Comparison of ENCODE assay signal across 8 mouse cellular contexts in the genomic region with DNA sequence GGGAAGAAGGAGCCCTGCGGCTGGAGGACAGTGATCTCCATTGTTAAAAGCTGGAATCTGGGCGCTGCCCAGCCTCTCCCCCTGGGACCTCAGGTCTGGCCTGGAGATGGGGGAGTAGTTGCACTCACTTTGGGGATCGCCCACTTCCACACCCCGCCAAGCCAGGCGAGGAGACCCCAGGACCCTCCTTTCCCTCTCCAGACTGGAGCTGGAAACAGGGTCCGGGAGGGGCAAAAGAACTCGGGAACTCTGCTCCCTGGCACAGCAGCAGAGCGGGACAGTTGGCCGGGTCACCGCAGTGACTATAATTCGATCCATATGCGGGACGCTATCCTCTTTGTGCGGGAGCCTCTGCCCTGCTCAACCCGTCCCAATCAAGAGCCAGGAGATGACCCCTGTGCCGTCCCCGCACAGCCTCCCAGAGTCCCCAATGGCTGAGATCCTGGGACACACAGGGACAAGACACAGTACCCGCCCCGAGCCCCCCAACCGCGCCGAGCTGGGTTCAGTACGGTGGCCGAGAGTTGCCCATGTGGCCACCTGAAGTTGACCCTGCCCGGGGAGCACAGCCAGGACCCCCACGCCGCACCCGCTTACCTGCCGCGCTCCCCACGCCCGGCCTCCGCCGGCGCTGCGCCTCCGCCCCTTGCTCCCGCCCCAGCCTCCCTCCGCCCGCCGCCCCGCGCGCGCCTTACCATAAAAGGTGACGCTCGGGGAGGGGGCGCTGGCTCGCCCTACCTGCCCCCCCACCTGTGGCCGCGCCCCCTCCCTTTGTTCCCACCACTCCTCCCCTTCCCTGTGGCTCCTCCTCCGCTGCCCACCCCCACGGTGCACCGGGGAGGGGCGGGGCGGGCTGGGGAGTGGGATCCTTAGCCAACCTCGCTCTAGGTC. TPM values are rescaled to one million over a fixed set of nuclear protein-coding genes. Genes with fewer than 3 reads are reported as not detected.
DNase-seq lines count a peak whose midpoint lies in the region; ATAC-seq and TF ChIP-seq lines count a peak whose summit lies in the region.

No protein-coding gene starts in this region.

- no peaks in the 10 kb centered on the region for H3K36me3 ChIP-seq in spleen, adult 2 months (ENCODE audit: control insufficient read depth, insufficient read depth, low read length)
- H3K36me3 ChIP-seq in embryonic facial prominence, embryonic 13.5 days, result peaks cover 13% of the 10 kb centered on the region
- no peaks in the 10 kb centered on the region for H3K36me3 ChIP-seq in hindbrain, embryonic 15.5 days

- peaks cover 18% of the 10 kb centered on the region for H3K27me3 ChIP-seq in spleen, adult 2 months (ENCODE audit: control insufficient read depth, insufficient read depth, low read length)
- no peaks in the 10 kb centered on the region for H3K27me3 ChIP-seq in embryonic facial prominence, embryonic 13.5 days
- H3K27me3 ChIP-seq in hindbrain, embryonic 15.5 days, result no peaks in the 10 kb centered on the region

- DNase-seq in spleen, adult 2 months (ENCODE audit: low read depth in 1 of 2, low spot score in 2 of 2), result no peak
- no peak for DNase-seq in spleen, postnatal 14 days (ENCODE audit: low spot score in 2 of 2)
- DNase-seq in lung, postnatal 4 days, result peak; percentile 49 to 63
- no peak for DNase-seq in frontal cortex, postnatal 10 days (ENCODE audit: low spot score in 2 of 2)
- no peak for DNase-seq in thymus, postnatal 10 days (ENCODE audit: low spot score in 2 of 2)
- DNase-seq in frontal cortex, adult 2 months (ENCODE audit: extremely low spot score in 1 of 2, low spot score in 1 of 2), result no peak

- H3K4me3 ChIP-seq in spleen, adult 2 months (ENCODE audit: extremely low read depth, insufficient read depth, insufficient read length), result peak overlapping the region; percentile 24; the same call in 1 of the 2 replicates
- peak overlapping the region; percentile 66 for H3K4me3 ChIP-seq in embryonic facial prominence, embryonic 13.5 days
- peak overlapping the region; percentile 72 for H3K4me3 ChIP-seq in hindbrain, embryonic 15.5 days

- WGBS in spleen, adult 2 months, result 4% methylated on average over 48 of the region's 57 CpGs
- WGBS in embryonic facial prominence, embryonic 13.5 days, result 1% methylated on average over 53 of the region's 57 CpGs
- WGBS in hindbrain, embryonic 15.5 days, result under 1% methylated on average over 48 of the region's 57 CpGs

- TF ChIP-seq CTCF in spleen, adult 2 months (IDR thresholded peaks at IDR 0.05; ENCODE audit: extremely low read depth, insufficient read depth, insufficient read length, insufficient replicate concordance), result no peak

- no peaks in the 10 kb centered on the region; the same call in 1 of the 2 replicates for H3K4me1 ChIP-seq in spleen, adult 2 months (ENCODE audit: control insufficient read depth, insufficient read depth, insufficient read length)
- peaks cover 33% of the 10 kb centered on the region for H3K4me1 ChIP-seq in embryonic facial prominence, embryonic 13.5 days
- H3K4me1 ChIP-seq in hindbrain, embryonic 15.5 days (replicated peaks), result peaks cover 29% of the 10 kb centered on the region

- peak overlapping the region; percentile 93 for H3K4me2 ChIP-seq in embryonic facial prominence, embryonic 13.5 days
- peak overlapping the region; percentile 93 for H3K4me2 ChIP-seq in hindbrain, embryonic 15.5 days

- H3K27ac ChIP-seq in spleen, adult 2 months (ENCODE audit: insufficient read depth, low read length), result peak overlapping the region; percentile 32; the same call in 1 of the 2 replicates
- H3K27ac ChIP-seq in embryonic facial prominence, embryonic 13.5 days, result peak overlapping the region; percentile 79
- H3K27ac ChIP-seq in hindbrain, embryonic 15.5 days (replicated peaks), result peak overlapping the region; percentile 40

- TF ChIP-seq POLR2A in spleen, adult 2 months (IDR thresholded peaks at IDR 0.05; ENCODE audit: low read depth, low read length), result no peak

- peak; percentile 21; the same call in 1 of the 2 replicates for ATAC-seq in embryonic facial prominence, embryonic 13.5 days (ENCODE audit: insufficient number of reproducible peaks, insufficient read depth, low FRiP score, low TSS enrichment, low read depth)
- ATAC-seq in hindbrain, embryonic 15.5 days (ENCODE audit: low FRiP score, low read depth), result peak; percentile 29

- H3K9ac ChIP-seq in embryonic facial prominence, embryonic 13.5 days, result peak overlapping the region; percentile 80
- H3K9ac ChIP-seq in hindbrain, embryonic 15.5 days, result peak overlapping the region; percentile 67

- H3K9me3 ChIP-seq in embryonic facial prominence, embryonic 13.5 days, result no peaks in the 10 kb centered on the region
- no peaks in the 10 kb centered on the region for H3K9me3 ChIP-seq in hindbrain, embryonic 15.5 days

RNA-seq across cellular contexts. Expression of a gene that starts 6.4 kb away (rescaled TPM):
- polyA plus RNA-seq in spleen, adult 2 months (2012; rRNA removed), result 8.4 and 10.1 TPM in 2 replicates
- 49.0 and 56.1 TPM in 2 replicates for polyA plus RNA-seq in embryonic facial prominence, embryonic 13.5 days (2015; fragmentation: Nextera tagmentation; extraction: Ambion mirVana)
- polyA plus RNA-seq in hindbrain, embryonic 15.5 days (2015; fragmentation: Nextera tagmentation; extraction: Ambion mirVana), result 37.7 and 49.9 TPM in 2 replicates
- 1.0 and 2.6 TPM in 2 replicates for polyA plus RNA-seq in frontal cortex, adult 2 months (2012; rRNA removed)

RNA-seq across cellular contexts. Expression of a gene that starts 18.9 kb away (rescaled TPM):
- polyA plus RNA-seq in spleen, adult 2 months (2012; rRNA removed), result 0.56 and 0.86 TPM in 2 replicates
- 0.47 and 0.74 TPM in 2 replicates for polyA plus RNA-seq in embryonic facial prominence, embryonic 13.5 days (2015; fragmentation: Nextera tagmentation; extraction: Ambion mirVana)
- polyA plus RNA-seq in hindbrain, embryonic 15.5 days (2015; fragmentation: Nextera tagmentation; extraction: Ambion mirVana), result 0.36 and 0.58 TPM in 2 replicates
- polyA plus RNA-seq in frontal cortex, adult 2 months (2012; rRNA removed), result 0.84 and 1.2 TPM in 2 replicates

RNA-seq across cellular contexts. Expression of a gene that starts 24.1 kb away (rescaled TPM):
- polyA plus RNA-seq in spleen, adult 2 months (2012; rRNA removed), result 0.34 and 0.43 TPM in 2 replicates
- 0.12 TPM in 1 of 2 replicates, not detected in the other for polyA plus RNA-seq in embryonic facial prominence, embryonic 13.5 days (2015; fragmentation: Nextera tagmentation; extraction: Ambion mirVana)
- polyA plus RNA-seq in hindbrain, embryonic 15.5 days (2015; fragmentation: Nextera tagmentation; extraction: Ambion mirVana), result 0.19 and 0.28 TPM in 2 replicates
- polyA plus RNA-seq in frontal cortex, adult 2 months (2012; rRNA removed), result 8.0 and 9.7 TPM in 2 replicates

Comparison
In these comparisons a context has a peak if more than half of its experiments do, and no peak if none do; other contexts are left out.
1. DNase-seq: peak in lung, postnatal 4 days (2 of 2); none in spleen, adult 2 months (0 of 2), spleen, postnatal 14 days (0 of 2), frontal cortex, postnatal 10 days (0 of 2), thymus, postnatal 10 days (0 of 2) and frontal cortex, adult 2 months (0 of 2).
2. Peak in every context shown above with its lines, with median percentiles within 50 percentile points of each other: H3K27ac ChIP-seq and H3K4me3 ChIP-seq.